Comparison of ENCODE assay signal across 8 mouse cellular contexts in genomic region chr13:98890871-98891219, GRCm38 (mm10). TPM values are rescaled to one million over a fixed set of nuclear protein-coding genes. Genes with fewer than 3 reads are reported as not detected.
DNase-seq lines count a peak whose midpoint lies in the region; ATAC-seq and TF ChIP-seq lines count a peak whose summit lies in the region.

No protein-coding gene starts in this region.

- peak; percentile 67; the same call in 1 of the 2 replicates for TF ChIP-seq POLR2A in bone marrow, adult 2 months (IDR thresholded peaks at IDR 0.05; ENCODE audit: borderline replicate concordance, control insufficient read depth, low read depth, low read length)

- peak overlapping the region; percentile 77 for H3K4me2 ChIP-seq in embryonic facial prominence, embryonic 15.5 days (replicated peaks)
- H3K4me2 ChIP-seq in kidney, embryonic 15.5 days, result peak overlapping the region; percentile 68

- under 1% methylated on average over 32 of the region's 32 CpGs for WGBS in bone marrow, adult 2 months
- WGBS in embryonic facial prominence, embryonic 15.5 days, result under 1% methylated on average over 32 of the region's 32 CpGs
- under 1% methylated on average over 32 of the region's 32 CpGs for WGBS in heart, embryonic 10.5 days
- under 1% methylated on average over 32 of the region's 32 CpGs for WGBS in kidney, embryonic 15.5 days

- no peaks in the 10 kb centered on the region; the same call in 1 of the 2 replicates for H3K4me1 ChIP-seq in bone marrow, adult 2 months (ENCODE audit: control insufficient read depth, insufficient read depth, low read length)
- peaks cover 22% of the 10 kb centered on the region for H3K4me1 ChIP-seq in embryonic facial prominence, embryonic 15.5 days
- peaks cover 29% of the 10 kb centered on the region; the same call in 1 of the 2 replicates for H3K4me1 ChIP-seq in heart, embryonic 10.5 days
- H3K4me1 ChIP-seq in kidney, embryonic 15.5 days, result peaks cover 32% of the 10 kb centered on the region

- TF ChIP-seq CTCF in bone marrow, adult 2 months (IDR thresholded peaks at IDR 0.05; ENCODE audit: control insufficient read depth, insufficient read depth, low read length), result no peak

- peak; percentile 90 for DNase-seq in 416B (ENCODE audit: low read depth)
- DNase-seq in heart, embryonic 10.5 days (ENCODE audit: low spot score), result peak; percentile 95
- DNase-seq in liver, result peak; percentile 86
- peak; percentile 81 to 90 for DNase-seq in spleen, postnatal 4 days (ENCODE audit: low spot score in 2 of 2)

- peak overlapping the region; percentile 94 for H3K4me3 ChIP-seq in bone marrow, adult 2 months (replicated peaks; ENCODE audit: control insufficient read depth, low read depth, low read length)
- peak overlapping the region; percentile 81 for H3K4me3 ChIP-seq in embryonic facial prominence, embryonic 15.5 days (replicated peaks)
- H3K4me3 ChIP-seq in heart, embryonic 10.5 days, result peak overlapping the region; percentile 92
- peak overlapping the region; percentile 86 for H3K4me3 ChIP-seq in kidney, embryonic 15.5 days (replicated peaks)

- H3K9me3 ChIP-seq in embryonic facial prominence, embryonic 15.5 days (replicated peaks), result no peaks in the 10 kb centered on the region
- H3K9me3 ChIP-seq in heart, embryonic 10.5 days, result no peaks in the 10 kb centered on the region
- H3K9me3 ChIP-seq in kidney, embryonic 15.5 days (replicated peaks), result no peaks in the 10 kb centered on the region

- no peaks in the 10 kb centered on the region for H3K27me3 ChIP-seq in embryonic facial prominence, embryonic 15.5 days
- no peaks in the 10 kb centered on the region for H3K27me3 ChIP-seq in heart, embryonic 10.5 days (ENCODE audit: insufficient read depth, poor library complexity, severe bottlenecking)
- H3K27me3 ChIP-seq in kidney, embryonic 15.5 days, result no peaks in the 10 kb centered on the region

- H3K27ac ChIP-seq in bone marrow, adult 2 months (ENCODE audit: control insufficient read depth, insufficient read depth, low read depth, low read length, poor library complexity), result peak overlapping the region; percentile 90
- H3K27ac ChIP-seq in embryonic facial prominence, embryonic 15.5 days (replicated peaks), result peak overlapping the region; percentile 99
- peak overlapping the region; percentile 98 for H3K27ac ChIP-seq in heart, embryonic 10.5 days
- peak overlapping the region; percentile 98 for H3K27ac ChIP-seq in kidney, embryonic 15.5 days

- H3K36me3 ChIP-seq in embryonic facial prominence, embryonic 15.5 days, result peaks cover 16% of the 10 kb centered on the region; the same call in 1 of the 2 replicates
- H3K36me3 ChIP-seq in heart, embryonic 10.5 days, result peaks cover 30% of the 10 kb centered on the region
- H3K36me3 ChIP-seq in kidney, embryonic 15.5 days, result peaks cover 27% of the 10 kb centered on the region

- peak overlapping the region; percentile 88 for H3K9ac ChIP-seq in embryonic facial prominence, embryonic 15.5 days
- H3K9ac ChIP-seq in kidney, embryonic 15.5 days, result peak overlapping the region; percentile 89

- peak; percentile 91 for ATAC-seq in embryonic facial prominence, embryonic 15.5 days (ENCODE audit: insufficient number of reproducible peaks, low FRiP score, low TSS enrichment, low read depth)
- peak; percentile 94 for ATAC-seq in kidney, embryonic 15.5 days (replicated peaks; ENCODE audit: low FRiP score)
- peak; percentile 93 for ATAC-seq in monocyte, adult 5-6 weeks (replicated peaks; ENCODE audit: insufficient number of reproducible peaks, low FRiP score, low TSS enrichment, poor library complexity, severe bottlenecking)

RNA-seq across cellular contexts. Expression of gene Tnpo1, which starts 35.3 kb away (rescaled TPM):
- 11.2 and 24.9 TPM in 2 replicates for polyA plus RNA-seq in bone marrow, adult 2 months (2011; ENCODE audit: insufficient read depth, insufficient read length, low replicate concordance, missing spikeins)
- 48.8 and 50.0 TPM in 2 replicates for polyA plus RNA-seq in embryonic facial prominence, embryonic 15.5 days (2015; fragmentation: Nextera tagmentation; extraction: Ambion mirVana)
- polyA plus RNA-seq in heart, embryonic 10.5 days (2016; fragmentation: Nextera tagmentation; extraction: Ambion mirVana), result 60.5 and 67.7 TPM in 2 replicates
- 69.0 and 77.0 TPM in 2 replicates for polyA plus RNA-seq in kidney, embryonic 15.5 days (2015; fragmentation: Nextera tagmentation; extraction: Ambion mirVana)
- 54.7 to 101 TPM (median 55.1 TPM) in 3 replicates for total RNA-seq in monocyte, adult 5-6 weeks (2017)

Comparison
In these comparisons a context has a peak if more than half of its experiments do, and no peak if none do; other contexts are left out.
1. Peak in every context shown above with its lines: DNase-seq, ATAC-seq, H3K4me3 ChIP-seq and H3K27ac ChIP-seq.